Mouse (Mus musculus) G1E (cell line): ENCODE results near the gene Srsf3. TPM values are rescaled to one million over a fixed set of nuclear protein-coding genes. Genes with fewer than 3 reads are reported as not detected.

Source experiments
- ATAC-seq: 2 replicates; pipeline ENCODE4 v1.8.0; 2016; ENCODE audit warnings: mild to moderate bottlenecking; ENCODE audit not compliant: insufficient number of reproducible peaks, poor library complexity, low FRiP score, severe bottlenecking; ENCODE audit errors: extremely low read depth
- DNase-seq: peaks from one replicate; pipeline ENCODE4 v3.0.0; 2012; ENCODE audit warnings: low spot score
- H3K27me3 ChIP-seq: 2 replicates; pipeline ENCODE4 v1.6.1; 2012; ENCODE audit warnings: mild to moderate bottlenecking, low read length, inconsistent platforms; ENCODE audit not compliant: insufficient read depth
- H3K36me3 ChIP-seq: replicated peaks from 2 replicates; pipeline ENCODE3; 2012; ENCODE audit warnings: mild to moderate bottlenecking, inconsistent platforms
- H3K4me1 ChIP-seq: 2 replicates; pipeline ENCODE4 v1.6.1; 2012; ENCODE audit warnings: low read depth, low read length, inconsistent platforms, mixed read lengths; ENCODE audit not compliant: insufficient read depth
- H3K4me3 ChIP-seq: 2 replicates; pipeline ENCODE4 v1.5.1; 2012; ENCODE audit warnings: low read depth, mild to moderate bottlenecking, inconsistent platforms, low read length, moderate library complexity, mixed read lengths
- H3K9me3 ChIP-seq: replicated peaks from 2 replicates; pipeline ENCODE4 v1.6.1; 2012; ENCODE audit warnings: inconsistent platforms
- CTCF ChIP-seq: IDR thresholded peaks from 2 replicates; pipeline ENCODE4 v1.5.1; 2012; ENCODE audit warnings: low read depth, low read length, inconsistent platforms, mixed read lengths
- GATA1 ChIP-seq: IDR thresholded peaks from 2 replicates; pipeline ENCODE4 v1.6.1; 2012; ENCODE audit warnings: borderline replicate concordance, low read length, inconsistent platforms, mixed read lengths
- GATA2 ChIP-seq: IDR thresholded peaks from 2 replicates; pipeline ENCODE4 v1.6.1; 2012; ENCODE audit warnings: low read depth, low read length, inconsistent platforms, borderline replicate concordance
- POLR2AphosphoS5 ChIP-seq: IDR thresholded peaks from 2 replicates; pipeline ENCODE4 v1.6.1; 2012; ENCODE audit warnings: low read depth, low read length, inconsistent platforms; ENCODE audit not compliant: insufficient replicate concordance
- TAL1 ChIP-seq: conservative IDR thresholded peaks from 2 replicates; pipeline ENCODE4 v1.6.1; 2012; ENCODE audit warnings: low read depth, low read length, inconsistent platforms, mixed read lengths
- polyA plus RNA-seq: library from polyadenylated mRNA; stranded (reverse); fragments of >175 nt; gene quantifications from 2 replicates; pipeline ENCODE4 v1.2.3, GENCODE M21; 2012
- total RNA-seq, 2 experiments: library from RNA; stranded (forward) in 1 of 2; stranded (reverse) in 1 of 2; fragments of 200-1000 nt in 1 of 2; fragments of >200 nt in 1 of 2; fragmentation: Nextera tagmentation in 1 of 2; gene quantifications; 2 replicates each; pipeline ENCODE4 v1.2.3; 2014 to 2017

Srsf3 gene
- total RNA-seq (2014; fragmentation: Nextera tagmentation) = 258 and 296 TPM in 2 replicates
- 658 and 771 TPM in 2 replicates for total RNA-seq (2017)
- polyA plus RNA-seq = 37.7 and 174 TPM in 2 replicates

- H3K9me3 ChIP-seq = no peaks in the 10 kb centered on the region
Measured at GRCm38 (mm10) chr17:29032274-29033069, at the start of gene Srsf3. Gene Srsf3 (plus strand): TSS chr17:29032628.

DNA sequence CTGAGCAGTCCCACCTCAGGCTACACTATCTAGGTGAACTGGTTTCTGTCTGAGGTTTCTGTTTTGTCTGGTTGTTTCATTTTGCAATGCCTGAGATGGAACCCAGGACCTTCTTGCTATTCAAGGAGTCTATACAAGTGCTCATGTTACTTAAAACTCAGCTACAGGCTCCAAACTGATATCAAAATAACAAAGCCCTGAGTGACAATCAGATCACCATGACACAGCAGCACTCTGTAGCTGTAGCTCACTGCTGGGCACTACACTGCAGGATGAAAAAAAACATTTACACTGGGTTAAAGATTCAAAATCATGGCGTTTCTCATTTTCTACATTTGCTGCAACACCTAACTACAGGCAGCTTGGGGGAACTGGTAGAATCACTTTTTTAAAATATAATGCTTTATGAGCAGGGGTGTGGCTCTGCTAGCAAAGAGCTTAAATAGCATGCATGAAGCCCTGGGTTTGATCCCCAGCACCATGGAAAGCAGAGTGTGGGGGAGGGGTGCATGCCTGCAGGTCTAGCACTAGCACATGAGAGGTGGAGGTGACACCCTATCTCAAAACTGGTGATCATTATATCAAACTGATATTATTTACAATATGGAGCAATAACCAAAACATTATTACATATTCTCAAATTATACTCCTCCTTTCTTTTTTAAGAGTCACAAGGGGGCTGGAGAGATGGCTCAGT, 47.6 kb upstream of the Srsf3 start:
- Histone ChIP-seq H3K4me3 (no peak overlapping the region), H3K4me1 (peaks cover 4% of the 10 kb centered on the region; the same call in 1 of the 2 replicates), H3K36me3 (peaks cover 89% of the 10 kb centered on the region), H3K27me3 (no peaks in the 10 kb centered on the region), H3K9me3 (no peaks in the 10 kb centered on the region)
- DNase-seq (no peak), ATAC-seq (no peak)
- TF ChIP-seq CTCF = no peak
- TF ChIP-seq TAL1 = no peak
- TF ChIP-seq GATA1 = no peak
- no peak for TF ChIP-seq POLR2AphosphoS5
- TF ChIP-seq GATA2 = no peak

More at GRCm38 (mm10) chr17:29032274-29033069, at the start of gene Srsf3:
- Histone ChIP-seq H3K27me3 (no peaks in the 10 kb centered on the region), H3K4me3 (peak within 1 kb of the TSS; percentile 81), H3K36me3 (peaks cover 27% of the 10 kb centered on the region), H3K4me1 (peaks cover 23% of the 10 kb centered on the region)
- TF ChIP-seq GATA1 (no peak), GATA2 (no peak), CTCF (no peak), POLR2AphosphoS5 (peak; percentile 94), TAL1 (no peak)
- ATAC-seq (peak; percentile 85), DNase-seq (peak; percentile 83)

DNA sequence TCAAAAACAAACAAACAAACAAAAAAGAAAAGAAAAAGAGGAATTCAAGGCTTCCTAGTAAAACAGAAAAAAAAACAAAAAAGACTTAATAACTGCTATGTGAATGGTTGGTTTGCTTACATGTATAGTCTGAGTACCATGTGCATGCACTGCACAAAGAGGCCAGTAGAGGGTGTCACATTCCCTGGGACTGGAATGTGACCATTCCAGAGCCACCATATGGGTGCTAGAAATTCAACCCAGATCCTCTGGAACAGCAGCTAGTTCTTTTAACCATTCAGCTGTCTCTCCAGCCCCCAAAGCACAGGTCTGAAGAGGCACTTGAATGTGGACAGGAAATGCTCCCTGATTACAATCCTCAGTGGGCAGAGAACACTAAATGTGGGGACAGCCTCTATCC, 45.6 kb upstream of the Srsf3 start:
- Histone ChIP-seq H3K4me3 (no peak overlapping the region), H3K4me1 (peaks cover 4% of the 10 kb centered on the region; the same call in 1 of the 2 replicates), H3K9me3 (no peaks in the 10 kb centered on the region), H3K36me3 (peaks cover 94% of the 10 kb centered on the region), H3K27me3 (no peaks in the 10 kb centered on the region)
- DNase-seq = no peak
- no peak for ATAC-seq
- TF ChIP-seq CTCF (peak; percentile 56), GATA2 (no peak)

- DNase-seq (no peak), ATAC-seq (no peak)
- Histone ChIP-seq H3K4me1 (peaks cover 4% of the 10 kb centered on the region; the same call in 1 of the 2 replicates), H3K36me3 (peaks cover 89% of the 10 kb centered on the region), H3K27me3 (no peaks in the 10 kb centered on the region), H3K4me3 (no peak overlapping the region), H3K9me3 (no peaks in the 10 kb centered on the region)
- TF ChIP-seq CTCF = peak; percentile 56
- TF ChIP-seq TAL1 = no peak
Measured at GRCm38 (mm10) chr17:28987713-28988112, 44.7 kb upstream of the Srsf3 start.

DNA sequence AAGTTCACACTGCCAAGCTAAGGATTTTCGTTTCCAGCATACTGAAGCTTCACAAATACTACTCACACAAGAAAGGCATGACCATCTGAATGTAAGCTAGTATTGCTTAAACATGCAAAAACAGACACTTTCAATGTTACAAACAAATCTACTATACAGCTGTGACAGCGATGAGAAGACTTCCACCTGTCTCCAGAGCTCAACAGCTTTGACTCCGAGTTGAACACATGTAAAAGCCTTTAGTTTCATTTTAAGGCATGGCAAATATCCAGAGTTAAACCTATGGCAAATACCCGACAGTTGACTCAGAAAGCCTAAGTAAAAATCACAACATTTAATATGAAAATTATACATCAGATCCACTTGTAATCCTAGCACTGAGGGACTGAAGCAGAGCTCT, 44.1 kb upstream of the Srsf3 start:
- Histone ChIP-seq H3K9me3 (no peaks in the 10 kb centered on the region), H3K4me3 (no peak overlapping the region), H3K27me3 (no peaks in the 10 kb centered on the region), H3K4me1 (peaks cover 4% of the 10 kb centered on the region; the same call in 1 of the 2 replicates), H3K36me3 (peaks cover 87% of the 10 kb centered on the region)
- ATAC-seq (no peak), DNase-seq (no peak)
- TF ChIP-seq TAL1 (no peak), POLR2AphosphoS5 (no peak), GATA2 (no peak), CTCF (no peak)

GRCm38 (mm10) chr17:28988996-28989395, 43.4 kb upstream of the Srsf3 start:
- DNase-seq = no peak

More at GRCm38 (mm10) chr17:28988996-28989395, 43.4 kb upstream of the Srsf3 start:
- no peak for TF ChIP-seq CTCF
- no peak for TF ChIP-seq POLR2AphosphoS5
- TF ChIP-seq GATA2 = no peak
- TF ChIP-seq TAL1 = no peak
- TF ChIP-seq GATA1 = no peak
- Histone ChIP-seq H3K36me3 (peaks cover 81% of the 10 kb centered on the region), H3K9me3 (no peaks in the 10 kb centered on the region), H3K4me3 (no peak overlapping the region), H3K27me3 (no peaks in the 10 kb centered on the region), H3K4me1 (peaks cover 4% of the 10 kb centered on the region; the same call in 1 of the 2 replicates)
- no peak for ATAC-seq
